Mouse (Mus musculus) myocyte (in vitro differentiated cells): ENCODE data around the gene 9230102O04Rik.

ENCODE experiments used
- MAX ChIP-seq: IDR thresholded peaks from one replicate; pipeline ENCODE4 v1.6.1; 2011; ENCODE audit warnings: low read depth, mild to moderate bottlenecking, control low read depth
- POLR2A ChIP-seq: IDR thresholded peaks from one replicate; pipeline ENCODE4 v1.6.1; 2011; ENCODE audit warnings: low read depth, mild to moderate bottlenecking, control low read depth, moderate library complexity; ENCODE audit not compliant: insufficient read length
- POLR2AphosphoS2 ChIP-seq: IDR thresholded peaks from one replicate; pipeline ENCODE4 v1.6.1; 2011; ENCODE audit warnings: low read depth, control low read depth; ENCODE audit not compliant: insufficient read length
- USF1 ChIP-seq: IDR thresholded peaks from one replicate; pipeline ENCODE4 v1.6.1; 2011; ENCODE audit warnings: low read depth, mild to moderate bottlenecking, control low read depth, moderate library complexity

DNA sequence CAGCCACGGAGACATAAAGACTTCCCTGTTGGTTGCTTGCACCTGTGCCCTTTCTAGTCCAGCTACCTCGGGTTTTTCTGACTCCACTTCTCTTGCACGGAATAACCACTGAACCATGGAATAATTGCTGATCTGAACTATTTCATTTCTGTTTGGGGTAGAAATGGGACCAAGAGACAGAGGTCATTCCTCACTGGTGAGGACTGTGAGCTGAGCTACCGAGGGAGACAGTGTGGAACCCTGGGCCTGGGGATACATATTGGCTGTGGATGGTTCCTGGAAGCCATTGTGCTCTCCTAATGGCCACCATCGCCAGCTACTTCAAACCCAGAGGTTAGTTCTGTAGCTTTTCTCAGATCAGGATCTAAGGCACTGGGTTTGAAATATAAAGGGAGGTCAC lies 1.6 kb upstream of the 9230102O04Rik start:
- TF ChIP-seq POLR2A (no peak), POLR2AphosphoS2 (no peak), MAX (no peak), USF1 (no peak)
